Mouse (Mus musculus): ENCODE data around the gene Olfr689. TPM values are rescaled to one million over a fixed set of nuclear protein-coding genes. Genes with fewer than 3 reads are reported as not detected.
A peak's percentile ranks its signal among the peaks of the same experiment; 100 is the strongest.
"Not testable (repeated sequence)": the region's sequence is repeated elsewhere in the genome, so short reads cannot be mapped to it uniquely, and the experiment has no call there.

Gene Olfr689
- polyA plus RNA-seq (2014; fragmentation: Nextera tagmentation; extraction: Ambion mirVana): 0.08 TPM in 1 of 2 replicates, not detected in the other

DNA sequence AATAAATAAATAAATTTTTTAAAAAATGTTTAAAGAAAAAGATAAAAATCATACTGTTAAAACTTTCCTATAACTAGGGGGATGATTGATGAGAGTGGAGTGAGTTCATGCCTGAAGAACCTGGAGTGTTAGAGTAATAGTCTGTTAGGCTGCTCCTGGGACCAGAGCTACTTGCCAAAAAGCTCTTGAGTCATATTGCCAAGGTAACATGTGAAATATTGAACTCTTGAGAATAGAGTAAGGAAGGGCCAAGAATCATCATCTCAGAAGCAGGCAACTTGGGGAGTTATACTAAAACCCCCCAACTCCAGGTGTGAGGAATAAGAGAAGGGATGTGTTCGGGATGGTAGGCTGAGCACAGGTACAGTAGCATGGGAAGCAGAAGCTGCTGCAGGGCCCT is at the start of gene Olfr689:
TSS of gene Olfr689 (plus strand) at position 301 of the 400 bp plus-strand sequence.
- Histone ChIP-seq H3K4me2 (ENCODE audit: low read length) (no peak within 1 kb of the TSS), H3K27ac (replicated peaks; ENCODE audit: low read depth, low read length) (no peak within 1 kb of the TSS), H3K4me3 (replicated peaks; ENCODE audit: low read depth, low read length) (no peak within 1 kb of the TSS), H3K9ac (replicated peaks; ENCODE audit: low read length) (no peak within 1 kb of the TSS), H3K36me3 (ENCODE audit: control insufficient read depth, insufficient read depth, low read length) (no peaks in the 10 kb centered on the region), H3K27me3 (ENCODE audit: control insufficient read depth, insufficient read depth, low read length) (no peaks in the 10 kb centered on the region), H3K9me3 (ENCODE audit: control insufficient read depth, low read length) (no peaks in the 10 kb centered on the region), H3K4me1 (ENCODE audit: control insufficient read depth, insufficient read depth, low read length) (no peaks in the 10 kb centered on the region)
- ATAC-seq (ENCODE audit: low FRiP score, low TSS enrichment): no peak
- 80% methylated on average over 1 of the region's 1 CpGs for WGBS
- no peak for DNase-seq

GRCm38 (mm10) chr7:105272426-105272825 is 38.5 kb upstream of the Olfr689 start:
- Histone ChIP-seq H3K4me3 (replicated peaks; ENCODE audit: low read depth, low read length) (no peak overlapping the region), H3K36me3 (ENCODE audit: control insufficient read depth, insufficient read depth, low read length) (no peaks in the 10 kb centered on the region), H3K9ac (replicated peaks; ENCODE audit: low read length) (no peak overlapping the region), H3K9me3 (ENCODE audit: control insufficient read depth, low read length) (no peaks in the 10 kb centered on the region), H3K27me3 (ENCODE audit: control insufficient read depth, insufficient read depth, low read length) (no peaks in the 10 kb centered on the region), H3K27ac (replicated peaks; ENCODE audit: low read depth, low read length) (no peak overlapping the region), H3K4me1 (ENCODE audit: control insufficient read depth, insufficient read depth, low read length) (no peaks in the 10 kb centered on the region), H3K4me2 (ENCODE audit: low read length) (no peak overlapping the region)
- DNase-seq (peak; percentile 15), ATAC-seq (ENCODE audit: low FRiP score, low TSS enrichment) (no peak)
- WGBS: 71% methylated on average over 7 of the region's 7 CpGs

DNA sequence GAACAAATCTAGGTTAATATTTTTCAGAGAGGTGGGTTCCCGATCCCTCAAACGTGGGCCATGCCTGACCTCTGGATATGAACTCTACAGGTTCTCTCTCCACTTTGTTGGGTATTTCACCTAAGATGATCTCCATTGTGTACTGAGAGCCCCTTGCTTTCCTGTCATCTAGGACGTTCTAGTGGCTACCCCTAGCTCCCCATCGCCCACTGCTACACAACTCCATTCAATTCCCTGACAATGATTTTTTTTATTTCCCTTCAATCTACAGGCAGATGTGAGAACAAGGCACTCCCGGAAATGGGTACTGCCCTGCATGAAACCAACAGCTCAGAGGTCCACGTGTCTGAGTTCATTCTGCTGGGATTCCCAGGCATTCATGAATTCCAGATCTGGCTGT is 23.2 kb upstream of the Olfr689 start, which contains the start of gene Olfr688:
TSS of gene Olfr688 (plus strand) at position 301 of the 400 bp plus-strand sequence.
- Histone ChIP-seq H3K27ac (replicated peaks; ENCODE audit: low read depth, low read length) (no peak within 1 kb of the TSS), H3K9ac (replicated peaks; ENCODE audit: low read length) (no peak within 1 kb of the TSS), H3K27me3 (ENCODE audit: control insufficient read depth, insufficient read depth, low read length) (no peaks in the 10 kb centered on the region), H3K4me1 (ENCODE audit: control insufficient read depth, insufficient read depth, low read length) (no peaks in the 10 kb centered on the region), H3K4me3 (replicated peaks; ENCODE audit: low read depth, low read length) (no peak within 1 kb of the TSS), H3K9me3 (ENCODE audit: control insufficient read depth, low read length) (no peaks in the 10 kb centered on the region), H3K36me3 (ENCODE audit: control insufficient read depth, insufficient read depth, low read length) (no peaks in the 10 kb centered on the region), H3K4me2 (ENCODE audit: low read length) (no peak within 1 kb of the TSS)
- ATAC-seq (ENCODE audit: low FRiP score, low TSS enrichment) (no peak), DNase-seq (no peak)
- WGBS: 75% methylated on average over 6 of the region's 6 CpGs

DNA sequence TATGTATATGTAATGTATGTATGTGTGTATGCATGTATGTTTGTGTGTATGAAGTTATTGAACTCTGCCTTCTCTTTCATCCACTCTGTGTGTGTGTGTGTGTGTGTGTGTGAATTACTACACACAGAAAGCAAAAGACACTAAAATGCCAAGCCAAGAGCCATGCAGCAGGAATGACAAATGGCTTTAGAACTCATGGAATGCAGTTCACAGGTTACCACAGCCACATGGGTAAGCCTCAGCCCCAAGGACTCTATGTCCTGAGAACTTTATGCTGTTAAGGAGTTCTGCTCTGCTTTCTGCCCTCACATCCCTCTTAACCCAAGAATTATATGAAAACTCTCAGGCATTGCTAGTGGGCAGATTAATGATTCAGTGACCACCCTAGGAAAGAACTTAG is 20.9 kb upstream of the Olfr689 start:
- no peak overlapping the region for H3K4me2 ChIP-seq (ENCODE audit: low read length)
- no peaks in the 10 kb centered on the region for H3K4me1 ChIP-seq (ENCODE audit: control insufficient read depth, insufficient read depth, low read length)
- no peak overlapping the region for H3K27ac ChIP-seq (replicated peaks; ENCODE audit: low read depth, low read length)
- no peaks in the 10 kb centered on the region for H3K27me3 ChIP-seq (ENCODE audit: control insufficient read depth, insufficient read depth, low read length)
- H3K9me3 ChIP-seq (ENCODE audit: control insufficient read depth, low read length): no peaks in the 10 kb centered on the region
- no peak overlapping the region for H3K9ac ChIP-seq (replicated peaks; ENCODE audit: low read length)
- H3K4me3 ChIP-seq (replicated peaks; ENCODE audit: low read depth, low read length): no peak overlapping the region
- H3K36me3 ChIP-seq (ENCODE audit: control insufficient read depth, insufficient read depth, low read length): no peaks in the 10 kb centered on the region
- ATAC-seq (ENCODE audit: low FRiP score, low TSS enrichment) (no peak), DNase-seq (no peak)

- Histone ChIP-seq H3K9ac (replicated peaks; ENCODE audit: low read length) (no peak overlapping the region), H3K27ac (replicated peaks; ENCODE audit: low read depth, low read length) (no peak overlapping the region), H3K36me3 (ENCODE audit: control insufficient read depth, insufficient read depth, low read length) (no peaks in the 10 kb centered on the region), H3K9me3 (ENCODE audit: control insufficient read depth, low read length) (no peaks in the 10 kb centered on the region), H3K27me3 (ENCODE audit: control insufficient read depth, insufficient read depth, low read length) (no peaks in the 10 kb centered on the region), H3K4me2 (ENCODE audit: low read length) (no peak overlapping the region), H3K4me3 (replicated peaks; ENCODE audit: low read depth, low read length) (no peak overlapping the region), H3K4me1 (ENCODE audit: control insufficient read depth, insufficient read depth, low read length) (no peaks in the 10 kb centered on the region)
- ATAC-seq (ENCODE audit: low FRiP score, low TSS enrichment): no peak
- WGBS: 81% methylated on average over 2 of the region's 2 CpGs
- DNase-seq: no peak
Measured at GRCm38 (mm10) chr7:105325302-105325701, 14.3 kb downstream of the Olfr689 start.

DNA sequence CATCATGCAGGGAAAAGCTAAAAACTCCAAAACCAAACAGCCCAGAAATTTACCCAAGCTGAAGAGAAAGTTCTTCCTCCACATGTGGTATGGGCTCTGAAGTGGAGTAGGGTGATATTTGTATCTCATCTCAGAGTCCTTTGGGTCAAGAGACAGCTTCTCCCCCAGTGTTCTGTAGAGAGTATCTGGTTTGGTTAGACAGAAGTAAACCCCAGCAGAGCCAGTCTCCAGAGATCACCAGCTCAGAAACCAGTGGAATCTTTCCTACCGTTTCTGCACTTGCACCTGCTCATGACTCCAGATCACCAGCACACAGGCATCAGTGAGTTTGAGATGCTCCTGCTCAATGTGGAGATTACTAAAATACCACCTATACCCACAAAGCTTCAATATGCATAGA is 23.0 kb downstream of the Olfr689 start, which contains the start of gene Olfr690:
TSS of gene Olfr690 (minus strand) at position 101 of the 400 bp plus-strand sequence.
- no peak for DNase-seq
- no peak within 1 kb of the TSS for H3K27ac ChIP-seq (replicated peaks; ENCODE audit: low read depth, low read length)
- no peak within 1 kb of the TSS for H3K9ac ChIP-seq (replicated peaks; ENCODE audit: low read length)
- no peak within 1 kb of the TSS for H3K4me2 ChIP-seq (ENCODE audit: low read length)
- H3K36me3 ChIP-seq (ENCODE audit: control insufficient read depth, insufficient read depth, low read length): no peaks in the 10 kb centered on the region
- WGBS: 78% methylated on average over 1 of the region's 1 CpGs
- no peak within 1 kb of the TSS for H3K4me3 ChIP-seq (replicated peaks; ENCODE audit: low read depth, low read length)
- no peaks in the 10 kb centered on the region for H3K4me1 ChIP-seq (ENCODE audit: control insufficient read depth, insufficient read depth, low read length)
- no peaks in the 10 kb centered on the region for H3K9me3 ChIP-seq (ENCODE audit: control insufficient read depth, low read length)
- ATAC-seq (ENCODE audit: low FRiP score, low TSS enrichment): no peak
- no peaks in the 10 kb centered on the region for H3K27me3 ChIP-seq (ENCODE audit: control insufficient read depth, insufficient read depth, low read length)

DNA sequence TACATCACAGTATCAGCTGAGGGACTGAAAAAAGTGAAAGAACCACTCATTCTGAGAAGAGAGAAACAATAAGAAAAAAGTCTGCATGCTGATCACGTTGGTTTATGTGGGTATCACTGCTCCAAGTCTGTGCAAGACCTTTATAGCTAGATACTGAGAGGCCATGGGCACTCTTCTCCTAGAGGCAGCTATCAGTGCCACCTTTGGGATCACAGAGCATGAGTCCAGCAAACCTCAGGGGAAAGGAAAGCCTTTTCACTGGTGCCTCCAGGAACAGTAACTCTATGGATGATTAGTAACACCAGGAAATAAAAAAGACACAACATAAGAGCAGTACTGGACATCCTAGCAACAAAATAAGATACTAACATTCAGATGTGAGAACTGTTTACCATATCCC is 31.2 kb downstream of the Olfr689 start, which contains the start of gene Olfr691:
TSS of gene Olfr691 (minus strand) at position 101 of the 400 bp plus-strand sequence.
- H3K4me2 ChIP-seq (ENCODE audit: low read length): no peak within 1 kb of the TSS
- no peak within 1 kb of the TSS for H3K4me3 ChIP-seq (replicated peaks; ENCODE audit: low read depth, low read length)
- ATAC-seq (ENCODE audit: low FRiP score, low TSS enrichment) (no peak), DNase-seq (no peak)
- H3K9me3 ChIP-seq (ENCODE audit: control insufficient read depth, low read length): no peaks in the 10 kb centered on the region
- no peaks in the 10 kb centered on the region for H3K4me1 ChIP-seq (ENCODE audit: control insufficient read depth, insufficient read depth, low read length)
- no peak within 1 kb of the TSS for H3K9ac ChIP-seq (replicated peaks; ENCODE audit: low read length)
- 49% methylated on average over 1 of the region's 1 CpGs for WGBS
- H3K36me3 ChIP-seq (ENCODE audit: control insufficient read depth, insufficient read depth, low read length): no peaks in the 10 kb centered on the region
- H3K27me3 ChIP-seq (ENCODE audit: control insufficient read depth, insufficient read depth, low read length): no peaks in the 10 kb centered on the region
- H3K27ac ChIP-seq (replicated peaks; ENCODE audit: low read depth, low read length): no peak within 1 kb of the TSS

GRCm38 (mm10) chr7:105342752-105343151 is 31.8 kb downstream of the Olfr689 start:
- WGBS: 64% methylated on average over 2 of the region's 2 CpGs

GRCm38 (mm10) chr7:105356064-105356463 is 45.1 kb downstream of the Olfr689 start:
- WGBS: no CpG with 5 or more reads among the region's 5 CpGs
- H3K27ac ChIP-seq (replicated peaks; ENCODE audit: low read depth, low read length); H3K9me3 ChIP-seq (ENCODE audit: control insufficient read depth, low read length); H3K4me3 ChIP-seq (replicated peaks; ENCODE audit: low read depth, low read length); H3K4me1 ChIP-seq (ENCODE audit: control insufficient read depth, insufficient read depth, low read length); H3K9ac ChIP-seq (replicated peaks; ENCODE audit: low read length); H3K36me3 ChIP-seq (ENCODE audit: control insufficient read depth, insufficient read depth, low read length); DNase-seq; H3K27me3 ChIP-seq (ENCODE audit: control insufficient read depth, insufficient read depth, low read length); H3K4me2 ChIP-seq (ENCODE audit: low read length): not testable (repeated sequence)
- peak; percentile 60; the same call in 1 of the 2 replicates for ATAC-seq (ENCODE audit: low FRiP score, low TSS enrichment)

More at GRCm38 (mm10) chr7:105342752-105343151, 31.8 kb downstream of the Olfr689 start:
- no peaks in the 10 kb centered on the region for H3K36me3 ChIP-seq (ENCODE audit: control insufficient read depth, insufficient read depth, low read length)
- peak; percentile 2 for DNase-seq
- no peak overlapping the region for H3K4me3 ChIP-seq (replicated peaks; ENCODE audit: low read depth, low read length)
- H3K4me2 ChIP-seq (ENCODE audit: low read length): no peak overlapping the region
- H3K27me3 ChIP-seq (ENCODE audit: control insufficient read depth, insufficient read depth, low read length): no peaks in the 10 kb centered on the region
- no peak overlapping the region for H3K27ac ChIP-seq (replicated peaks; ENCODE audit: low read depth, low read length)
- no peaks in the 10 kb centered on the region for H3K4me1 ChIP-seq (ENCODE audit: control insufficient read depth, insufficient read depth, low read length)
- no peak; the same call in 1 of the 2 replicates for ATAC-seq (ENCODE audit: low FRiP score, low TSS enrichment)
- no peak overlapping the region for H3K9ac ChIP-seq (replicated peaks; ENCODE audit: low read length)
- no peaks in the 10 kb centered on the region for H3K9me3 ChIP-seq (ENCODE audit: control insufficient read depth, low read length)

All from midbrain, embryonic 14.5 days (tissue).